Mouse (Mus musculus): ENCODE measurements at regions not wholly inside any gene's neighbourhood (a gene's known extent, or its start where the extent isn't known, plus 50 kb on each side); places are given as distances from the start of the nearest gene placed in this dataset.

DNA sequence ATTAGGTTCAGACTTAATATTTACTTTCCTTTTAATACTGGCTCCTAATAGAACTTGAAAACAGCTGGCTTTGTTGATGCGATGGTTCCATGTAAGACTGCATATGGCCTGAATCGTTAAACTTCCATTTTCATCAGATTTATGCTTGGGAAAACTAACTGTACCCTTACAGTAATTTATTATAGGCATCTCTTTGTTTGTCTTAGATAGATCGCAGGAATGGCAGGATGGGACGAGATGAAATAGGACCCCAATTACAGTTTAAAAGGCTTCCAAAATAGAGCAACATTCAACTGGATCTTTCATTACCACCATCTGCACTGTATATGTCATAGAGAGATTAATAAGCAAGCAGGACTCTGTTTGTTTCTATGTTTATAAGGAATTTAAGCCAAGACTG lies 335.3 kb downstream of the Fat4 start:
- TF ChIP-seq EP300 (IDR thresholded peaks at IDR 0.05; ENCODE audit: low read length): no peak
- no peak for TF ChIP-seq MAZ (IDR thresholded peaks at IDR 0.05; ENCODE audit: low read depth, low read length)
- TF ChIP-seq TCF12 (IDR thresholded peaks at IDR 0.05; ENCODE audit: low read depth, low read length): no peak
- TF ChIP-seq POLR2A (IDR thresholded peaks at IDR 0.05; ENCODE audit: low read depth, low read length): no peak
- TF ChIP-seq SIN3A (IDR thresholded peaks at IDR 0.05; ENCODE audit: low read length): no peak
- no peak for TF ChIP-seq RCOR1 (conservative IDR thresholded peaks at IDR 0.05; ENCODE audit: low read depth, low read length)
- TF ChIP-seq USF2 (conservative IDR thresholded peaks at IDR 0.05; ENCODE audit: low read depth, low read length): no peak
- TF ChIP-seq RAD21 (IDR thresholded peaks at IDR 0.05; ENCODE audit: low read depth, low read length): no peak
- TF ChIP-seq MAX (IDR thresholded peaks at IDR 0.05; ENCODE audit: low read length): no peak
- TF ChIP-seq CHD1 (IDR thresholded peaks at IDR 0.05; ENCODE audit: low read depth, low read length): no peak
- TF ChIP-seq NELFE (IDR thresholded peaks at IDR 0.05; ENCODE audit: low read depth, low read length): no peak
- TF ChIP-seq CTCF (conservative IDR thresholded peaks at IDR 0.05 in 1 of 2, IDR thresholded peaks at IDR 0.05 in 1 of 2; ENCODE audit: low read depth in 2 of 2, low read length in 2 of 2): no peak
